Mouse (Mus musculus) adrenal gland, postnatal 4 days (tissue): Measurements from ENCODE around the gene Eif3l. TPM values are rescaled to one million over a fixed set of nuclear protein-coding genes. Genes with fewer than 3 reads are reported as not detected.

Experiments
- DNase-seq, 2 experiments: peaks; one replicate each; pipeline ENCODE4 v3.0.0; 2021 to 2022; ENCODE audit warnings: low spot score in 2 of 2, mixed read lengths in 2 of 2
- total RNA-seq, 2 experiments: library from RNA; stranded (reverse); gene quantifications; 2 replicates each; pipeline ENCODE4 v1.2.3; 2021

Gene Eif3l
- total RNA-seq, 2 experiments from 2014 or later: 158 to 162 TPM

- DNase-seq: no peak
Measured at GRCm38 (mm10) chr15:79079567-79079966, 4.6 kb downstream of the Eif3l start.

- no peak for DNase-seq
Measured at GRCm38 (mm10) chr15:79092284-79092683, 17.3 kb downstream of the Eif3l start.

- DNase-seq: no peak
Measured at GRCm38 (mm10) chr15:79093083-79093839, 18.3 kb downstream of the Eif3l start.

GRCm38 (mm10) chr15:79095483-79095882 is 20.5 kb downstream of the Eif3l start:
- no peak for DNase-seq

GRCm38 (mm10) chr15:79096556-79096955 is 21.6 kb downstream of the Eif3l start:
- DNase-seq: no peak

GRCm38 (mm10) chr15:79097135-79097534 is 22.2 kb downstream of the Eif3l start:
- DNase-seq: no peak

GRCm38 (mm10) chr15:79097611-79098025 is 22.6 kb downstream of the Eif3l start:
- peak in 1 of 2 experiments; percentile 42 for DNase-seq

- no peak for DNase-seq
Measured at GRCm38 (mm10) chr15:79098220-79098619, 23.2 kb downstream of the Eif3l start.

GRCm38 (mm10) chr15:79098868-79099267 is 23.9 kb downstream of the Eif3l start:
- no peak for DNase-seq

- DNase-seq: no peak
Measured at GRCm38 (mm10) chr15:79099456-79099855, 24.5 kb downstream of the Eif3l start.

GRCm38 (mm10) chr15:79100391-79100790 is 25.4 kb downstream of the Eif3l start:
- no peak for DNase-seq

- no peak for DNase-seq
Measured at GRCm38 (mm10) chr15:79101531-79101930, 26.6 kb downstream of the Eif3l start.

GRCm38 (mm10) chr15:79103264-79103663 is 28.3 kb downstream of the Eif3l start:
- DNase-seq: no peak

- DNase-seq: no peak
Measured at GRCm38 (mm10) chr15:79105804-79106203, 30.8 kb downstream of the Eif3l start.

GRCm38 (mm10) chr15:79107966-79108365 is 33.0 kb downstream of the Eif3l start:
- DNase-seq: no peak

- DNase-seq: peak; percentile 44 to 55
Measured at GRCm38 (mm10) chr15:79108421-79109320, 33.7 kb downstream of the Eif3l start, which contains the start of gene Micall1. Gene Micall1 (plus strand): TSS chr15:79108898.

GRCm38 (mm10) chr15:79109321-79109934 is 34.4 kb downstream of the Eif3l start:
- no peak for DNase-seq

- no peak for DNase-seq
Measured at GRCm38 (mm10) chr15:79110031-79110430, 35.1 kb downstream of the Eif3l start.

- DNase-seq: no peak
Measured at GRCm38 (mm10) chr15:79110528-79110927, 35.5 kb downstream of the Eif3l start.

- no peak for DNase-seq
Measured at GRCm38 (mm10) chr15:79111774-79112173, 36.8 kb downstream of the Eif3l start.

GRCm38 (mm10) chr15:79115276-79115675 is 40.3 kb downstream of the Eif3l start:
- no peak for DNase-seq

- no peak for DNase-seq
Measured at GRCm38 (mm10) chr15:79119491-79119890, 44.5 kb downstream of the Eif3l start.
